Mouse (Mus musculus) spleen, postnatal 10 days (tissue): Measurements from ENCODE around the gene Slit1.

Source experiments
- DNase-seq, 2 experiments: peaks; one replicate each; pipeline ENCODE4 v3.0.0; 2021 to 2022; ENCODE audit warnings: low spot score in 2 of 2

Slit1 gene

DNA sequence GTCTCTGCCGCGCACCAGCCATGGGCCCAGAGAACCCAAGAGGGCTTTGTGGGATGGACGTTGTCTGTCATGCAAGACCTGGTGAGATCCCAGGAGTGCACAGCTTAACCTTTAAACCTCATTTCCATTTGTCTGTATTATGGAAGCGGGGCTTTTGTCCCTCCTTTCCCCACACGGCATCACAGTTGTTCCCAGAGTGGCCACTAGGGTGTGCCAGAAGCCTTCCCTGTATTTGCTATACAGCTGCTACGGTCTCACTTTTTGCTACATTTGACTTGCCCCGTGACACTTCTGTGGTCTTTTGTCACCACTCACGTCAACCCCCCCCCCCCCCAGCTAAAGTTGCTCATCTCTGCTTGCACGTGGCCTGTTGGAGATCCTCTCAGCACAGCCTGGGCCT, 87.5 kb downstream of the Slit1 start:
- DNase-seq, result peak; percentile 57 to 82

DNA sequence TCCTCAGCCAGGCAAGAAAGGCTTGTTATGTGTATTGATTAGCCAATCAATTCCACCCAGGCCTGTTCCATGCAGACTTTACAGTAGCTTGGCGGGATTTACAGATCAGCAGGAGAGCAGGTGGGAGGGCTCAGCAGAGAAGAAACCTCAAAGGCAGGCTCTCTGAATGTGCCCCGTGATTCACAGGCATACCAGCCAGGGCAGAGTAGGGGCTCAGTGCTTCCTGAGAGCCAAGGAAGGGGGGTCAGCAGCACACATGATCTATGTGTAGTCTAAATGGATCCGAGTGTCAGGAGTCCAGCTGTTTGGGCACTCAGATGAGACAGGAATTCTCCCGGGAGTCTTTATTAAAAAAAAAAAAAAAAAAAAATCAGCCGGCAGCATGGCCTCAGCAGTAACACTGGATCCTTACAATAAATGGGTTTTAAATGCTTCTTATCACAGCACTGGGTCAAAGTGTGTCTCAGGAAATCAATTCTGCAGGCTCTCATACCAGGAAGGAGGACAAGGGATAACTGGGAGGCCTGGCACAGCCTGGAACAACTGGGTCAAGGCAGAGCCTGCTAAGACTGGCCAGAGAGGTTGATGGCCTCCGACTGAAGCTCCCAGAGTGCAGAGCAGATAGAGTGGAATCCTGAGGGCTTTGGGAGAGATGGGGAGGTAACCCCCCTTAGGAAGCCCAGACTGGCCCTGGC, 88.2 kb downstream of the Slit1 start:
- DNase-seq, result no peak

DNA sequence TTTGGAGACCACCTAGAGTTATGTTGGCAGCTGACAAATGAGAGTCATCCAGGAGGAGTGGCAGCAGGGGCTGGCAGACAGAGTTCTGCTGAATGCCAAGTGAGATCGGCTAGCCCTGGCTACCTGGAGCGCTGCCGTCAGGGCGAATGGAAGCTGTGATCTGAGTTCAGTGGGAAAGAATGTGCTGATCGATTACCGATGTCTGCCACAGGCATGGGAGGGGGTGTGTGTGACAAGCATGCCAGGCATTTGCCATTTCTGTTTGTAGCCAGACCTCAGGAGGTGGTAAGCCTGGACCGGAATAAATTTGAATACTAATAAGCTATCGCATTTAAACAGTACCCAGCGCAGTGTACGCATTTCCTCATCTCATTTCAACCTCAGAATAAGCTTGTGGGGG, 91.5 kb downstream of the Slit1 start:
- no peak for DNase-seq

DNA sequence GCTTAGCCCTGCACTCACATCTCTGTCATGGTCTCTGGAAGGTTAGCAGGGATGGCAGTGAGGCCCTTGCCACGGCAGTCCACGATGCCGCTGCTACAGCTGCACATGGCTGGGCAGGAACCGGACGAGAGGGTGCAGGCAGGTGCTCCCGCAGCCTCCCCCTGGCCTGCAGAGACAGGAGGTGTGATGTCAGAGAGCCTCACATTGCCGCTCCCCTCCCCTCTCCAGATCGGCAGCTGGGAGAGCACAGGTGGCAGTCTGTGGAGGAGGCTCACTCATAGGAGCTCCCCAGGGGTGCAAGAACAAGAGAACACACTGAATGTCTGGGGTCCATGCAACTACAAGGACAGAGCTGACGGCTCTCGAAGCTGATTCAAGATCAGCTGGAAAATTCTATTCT, 94.1 kb downstream of the Slit1 start:
- no peak for DNase-seq

DNA sequence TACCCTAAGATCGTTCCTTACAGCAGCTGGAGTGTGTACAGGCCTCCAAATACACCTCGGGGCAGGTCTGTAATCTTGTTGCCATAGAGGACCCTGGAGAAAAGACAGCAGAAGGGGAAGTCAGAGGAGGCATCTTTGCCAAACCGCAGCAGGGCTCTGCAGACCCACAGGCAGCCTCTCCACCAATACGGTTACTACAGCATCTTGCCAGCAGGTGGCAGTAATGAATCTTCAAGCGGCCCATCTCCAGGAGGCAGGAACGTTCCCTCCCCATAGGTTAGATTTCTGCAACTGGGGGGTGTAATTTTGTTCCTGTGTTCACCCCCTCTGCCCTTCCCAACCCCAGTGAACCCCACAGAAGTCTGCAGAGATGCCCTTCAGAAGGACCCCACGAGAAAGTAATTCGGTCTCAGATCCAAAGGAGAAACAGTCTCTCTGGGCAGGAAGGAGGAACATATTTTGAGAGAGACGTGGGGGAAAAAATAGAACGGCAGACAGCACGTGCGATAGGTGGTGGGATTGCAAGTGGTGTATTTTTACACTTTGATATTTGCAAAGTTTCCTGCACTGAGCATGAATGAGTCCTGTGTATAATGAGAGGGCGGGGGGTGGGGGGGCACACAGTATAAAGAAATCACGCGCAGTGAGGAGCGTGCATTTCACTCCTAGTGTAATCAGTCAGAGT, 96.4 kb downstream of the Slit1 start:
- peak; percentile 65 to 84 for DNase-seq

DNA sequence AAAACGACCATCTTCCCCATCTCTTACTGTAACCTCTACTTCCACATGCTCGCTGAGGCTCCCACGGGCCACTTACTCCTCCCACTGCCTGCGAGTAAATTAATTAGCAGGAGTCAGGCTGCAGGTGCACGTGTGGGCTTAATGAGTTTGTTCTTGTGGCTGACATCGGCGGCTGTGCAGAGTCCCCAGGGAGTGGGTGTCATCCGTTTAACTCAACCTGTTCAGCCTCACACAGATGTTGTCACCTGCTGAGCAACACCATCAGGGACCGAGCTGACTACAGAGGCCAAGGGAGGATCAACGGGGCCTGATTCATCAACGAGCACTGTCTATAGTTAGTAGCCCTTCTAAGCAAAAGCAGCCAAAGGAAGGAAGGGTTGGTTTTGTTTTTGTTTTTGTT, 100.5 kb downstream of the Slit1 start:
- DNase-seq, result peak in 1 of 2 experiments; percentile 61

DNA sequence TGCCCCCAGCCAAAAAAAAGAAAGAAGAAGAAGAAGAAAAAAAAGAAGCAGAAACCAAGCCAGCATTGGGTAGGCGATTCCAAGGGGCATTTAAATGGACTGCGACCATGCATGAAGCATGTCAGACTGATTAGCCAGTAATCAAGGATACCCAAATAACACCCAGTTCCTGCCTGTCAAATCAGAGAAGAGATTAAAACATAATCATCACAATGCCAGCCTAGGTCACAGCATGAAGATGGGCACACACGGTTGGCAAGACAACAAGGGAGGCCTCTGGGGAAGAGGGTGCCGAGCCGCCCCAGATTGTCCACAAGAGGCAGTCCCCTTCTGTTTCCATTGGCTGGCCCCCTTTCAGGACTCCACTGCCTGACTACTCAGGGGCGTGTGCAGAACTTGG, 108.5 kb downstream of the Slit1 start:
- DNase-seq, result no peak

DNA sequence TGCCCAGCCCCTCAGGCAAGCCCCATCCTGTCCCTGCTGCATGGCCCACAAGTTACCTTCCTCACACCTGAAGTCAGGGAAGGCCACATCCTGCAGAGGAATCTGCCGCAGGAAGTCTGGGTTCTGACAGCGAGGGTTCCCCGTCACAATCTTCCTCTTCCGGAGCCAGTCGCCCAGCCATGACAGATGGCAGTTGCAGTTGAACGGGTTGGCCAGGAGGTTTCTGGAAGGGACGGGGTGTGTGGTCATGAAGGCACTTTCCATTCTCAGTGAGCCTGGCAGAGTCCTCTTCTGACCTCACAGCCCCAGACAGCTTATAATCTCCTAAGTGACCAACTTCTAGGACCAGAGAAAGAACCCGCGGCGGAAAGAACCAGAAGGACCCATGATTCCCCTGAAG, 109.4 kb downstream of the Slit1 start:
- DNase-seq, result no peak

DNA sequence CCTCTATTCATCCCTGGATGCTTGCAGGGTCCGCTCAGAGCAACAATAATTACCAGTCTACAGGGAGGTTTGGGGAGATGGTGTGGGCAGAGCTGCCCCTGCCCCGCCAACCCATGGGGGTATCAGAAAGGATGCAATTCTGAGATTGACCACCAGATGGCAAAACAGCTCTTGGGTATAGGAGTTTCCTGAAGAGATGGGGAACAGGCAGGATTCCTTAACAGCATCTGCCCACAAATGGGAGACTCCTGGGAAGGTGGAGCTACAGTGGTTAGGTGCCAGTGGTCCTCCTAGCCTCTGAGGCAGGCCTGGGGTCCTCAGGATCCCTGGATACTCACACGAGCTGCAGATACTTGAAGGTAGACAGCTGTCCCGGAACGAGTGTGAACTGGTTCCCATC, 113.9 kb downstream of the Slit1 start:
- DNase-seq, result peak; percentile 46 to 56

DNA sequence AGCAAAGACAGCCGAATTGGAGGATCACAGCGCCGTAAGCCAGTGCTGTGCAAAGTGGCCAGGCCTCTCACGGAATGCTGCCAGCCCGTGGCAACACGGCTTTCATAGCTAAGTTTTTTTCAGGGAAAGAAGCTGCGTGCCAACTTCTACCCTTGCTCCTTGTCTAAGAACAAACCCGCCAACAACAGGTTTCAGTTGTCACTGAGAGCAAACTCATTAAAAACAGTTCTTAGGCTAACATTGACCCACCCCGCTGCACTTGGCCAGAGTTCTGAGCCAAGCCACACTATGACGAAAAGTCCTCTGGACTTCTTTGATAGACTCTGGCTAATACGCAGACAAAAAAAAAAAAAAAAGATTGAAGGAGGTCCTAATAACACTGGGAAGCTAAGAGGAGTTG, 114.5 kb downstream of the Slit1 start:
- DNase-seq, result no peak

DNA sequence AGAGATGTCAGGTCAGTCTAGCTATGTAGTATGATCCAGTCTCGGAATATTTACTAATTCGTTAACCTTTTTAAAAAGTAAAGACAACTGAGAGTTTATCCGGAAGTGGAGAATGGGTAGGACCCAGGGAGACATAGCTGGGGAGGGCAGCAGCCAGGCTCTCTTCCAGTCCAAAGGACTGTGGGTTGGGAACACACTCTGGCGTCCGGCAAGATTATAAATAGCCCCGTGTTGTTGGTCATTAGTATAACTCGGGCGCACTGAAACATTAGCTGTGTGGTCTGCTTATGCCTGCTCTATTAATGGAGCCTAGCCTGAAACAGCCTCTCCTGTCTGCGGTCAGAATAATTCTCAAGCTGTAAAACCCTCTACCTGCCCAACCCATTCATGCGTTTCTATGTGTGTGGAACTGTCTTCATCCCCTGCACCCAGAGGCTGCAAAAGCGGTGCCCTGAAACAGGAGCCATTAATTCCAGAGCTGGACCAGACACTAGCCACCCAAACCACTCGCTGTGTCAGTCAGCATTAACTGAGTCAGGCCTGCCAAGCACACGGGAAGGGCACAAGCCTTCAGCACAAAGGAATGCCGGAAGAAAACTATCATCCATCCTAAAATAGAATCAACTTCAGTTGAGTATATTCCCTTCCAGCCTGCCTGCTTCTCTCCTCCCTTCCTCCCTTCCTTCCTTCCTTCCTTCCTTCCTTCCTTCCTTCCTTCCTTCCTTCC, 122.9 kb downstream of the Slit1 start:
- no peak for DNase-seq

DNA sequence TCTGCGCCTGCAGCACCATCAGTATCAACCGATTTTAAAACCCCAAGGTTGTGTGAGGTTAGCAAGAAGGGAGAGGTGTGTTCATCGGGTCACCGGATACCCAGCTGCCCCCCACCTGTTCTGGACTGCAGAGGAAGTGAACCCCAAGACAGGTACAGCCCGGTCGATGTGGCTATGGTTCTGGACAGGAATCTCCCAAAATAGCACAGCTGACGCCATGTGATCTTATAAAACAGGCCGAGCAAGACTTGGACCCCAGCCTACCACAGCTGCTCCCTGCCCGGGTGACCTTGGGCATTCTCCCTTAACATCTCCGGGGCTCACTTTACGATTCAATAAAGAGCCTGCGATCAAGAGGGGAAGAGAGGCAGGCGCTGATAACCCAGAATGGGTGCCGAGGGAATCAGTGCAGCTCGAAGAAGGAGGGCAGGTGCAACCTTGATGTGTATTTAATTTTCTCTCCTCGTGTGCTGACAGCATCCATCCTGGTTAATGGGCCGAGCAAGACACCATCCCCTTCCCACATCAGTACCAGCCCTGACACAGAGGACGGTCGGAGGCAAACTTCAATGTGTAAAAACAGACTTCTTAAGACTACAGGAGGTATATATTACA, 124.6 kb downstream of the Slit1 start:
- DNase-seq, result no peak

DNA sequence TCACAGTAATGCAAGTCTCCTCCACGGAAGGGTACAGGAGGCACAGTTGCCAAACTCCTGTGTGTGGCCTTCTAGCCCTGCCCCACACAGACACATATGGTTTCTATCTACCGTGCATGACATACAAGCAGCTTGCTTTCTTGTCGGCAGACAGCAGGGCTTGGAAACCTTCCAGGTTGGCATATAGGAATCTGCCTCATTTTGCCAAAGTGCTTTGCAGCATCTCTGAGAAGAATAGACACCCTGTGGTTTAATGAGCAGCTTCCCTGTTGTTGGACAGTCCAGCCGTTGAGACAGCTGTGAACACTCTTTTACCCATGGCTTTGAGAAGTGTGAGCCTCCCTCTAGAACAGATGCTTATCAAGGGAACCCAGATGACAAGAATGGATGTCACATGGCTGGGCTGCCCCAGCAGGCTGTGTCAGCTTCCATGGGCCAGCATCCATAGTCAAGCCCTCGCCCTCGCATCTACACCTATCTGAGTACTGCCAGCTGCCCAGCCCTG, 125.3 kb downstream of the Slit1 start:
- no peak for DNase-seq

DNA sequence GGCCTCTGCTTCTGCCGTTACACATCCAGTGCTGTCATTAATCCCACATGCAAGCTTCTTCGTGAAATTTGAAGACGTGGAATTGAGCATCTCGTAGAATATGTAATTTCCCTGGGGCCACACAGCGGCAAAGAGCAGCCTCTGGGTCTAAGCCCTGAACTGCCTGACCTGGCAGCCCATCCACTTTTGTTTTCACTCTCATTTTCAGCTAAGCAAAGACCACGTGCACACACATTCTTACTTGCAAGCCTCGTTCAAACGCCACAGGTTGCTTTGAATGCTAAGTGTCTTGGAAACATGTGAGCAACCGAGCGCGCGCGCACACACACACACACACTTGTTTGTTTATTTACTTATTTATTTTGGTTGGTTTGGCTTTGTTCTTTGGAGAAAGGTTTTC, 126.4 kb downstream of the Slit1 start:
- no peak for DNase-seq

DNA sequence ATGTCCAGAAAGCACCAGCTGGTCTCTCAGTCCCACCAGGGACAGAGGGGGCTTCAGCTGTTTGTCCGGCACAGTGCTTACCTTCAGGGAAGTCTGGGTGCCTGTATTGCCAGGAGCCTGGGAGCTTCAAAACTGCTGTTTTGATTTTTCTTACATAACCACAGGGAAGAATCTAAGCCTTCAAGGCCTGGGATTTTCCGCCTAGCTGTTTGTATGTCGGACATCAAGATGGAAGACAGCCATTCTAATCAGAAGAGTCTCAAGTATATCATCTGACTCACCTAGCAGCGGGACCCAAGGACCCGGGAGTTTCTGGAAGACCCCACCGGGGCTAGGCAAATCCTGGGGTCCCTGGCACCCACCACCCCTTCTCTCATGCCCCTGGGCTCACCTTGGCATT, 127.2 kb downstream of the Slit1 start:
- no peak for DNase-seq

DNA sequence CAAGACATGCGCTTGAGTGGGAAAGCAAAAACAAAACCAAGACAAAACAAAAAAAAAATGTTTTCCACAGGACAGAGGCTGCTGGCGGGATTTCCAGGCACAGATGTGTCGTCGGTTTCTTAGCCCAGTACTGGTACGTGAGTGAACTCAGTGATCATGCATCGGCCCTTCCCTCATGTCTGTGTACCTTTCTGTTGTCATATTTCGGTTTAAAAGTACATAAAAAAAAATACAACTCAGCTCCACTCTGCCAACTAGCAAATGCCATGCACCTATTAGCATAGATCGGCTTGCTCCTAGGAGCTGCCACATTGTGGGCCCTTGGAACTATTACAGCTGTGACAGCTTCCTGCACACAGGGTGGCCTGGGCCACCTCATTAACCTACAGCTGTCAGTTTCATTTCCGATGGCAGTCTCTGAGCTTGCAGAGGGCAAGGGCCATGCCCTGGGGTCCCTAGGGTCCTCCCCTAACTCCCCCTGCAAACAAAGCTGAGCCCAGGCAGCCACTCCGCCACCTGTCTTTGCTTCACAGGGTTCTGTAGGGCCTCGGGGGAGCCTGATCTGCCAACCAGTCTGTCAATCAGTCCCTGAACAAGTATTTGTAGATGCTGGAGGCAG, 127.8 kb downstream of the Slit1 start:
- peak in 1 of 2 experiments; percentile 77 for DNase-seq

DNA sequence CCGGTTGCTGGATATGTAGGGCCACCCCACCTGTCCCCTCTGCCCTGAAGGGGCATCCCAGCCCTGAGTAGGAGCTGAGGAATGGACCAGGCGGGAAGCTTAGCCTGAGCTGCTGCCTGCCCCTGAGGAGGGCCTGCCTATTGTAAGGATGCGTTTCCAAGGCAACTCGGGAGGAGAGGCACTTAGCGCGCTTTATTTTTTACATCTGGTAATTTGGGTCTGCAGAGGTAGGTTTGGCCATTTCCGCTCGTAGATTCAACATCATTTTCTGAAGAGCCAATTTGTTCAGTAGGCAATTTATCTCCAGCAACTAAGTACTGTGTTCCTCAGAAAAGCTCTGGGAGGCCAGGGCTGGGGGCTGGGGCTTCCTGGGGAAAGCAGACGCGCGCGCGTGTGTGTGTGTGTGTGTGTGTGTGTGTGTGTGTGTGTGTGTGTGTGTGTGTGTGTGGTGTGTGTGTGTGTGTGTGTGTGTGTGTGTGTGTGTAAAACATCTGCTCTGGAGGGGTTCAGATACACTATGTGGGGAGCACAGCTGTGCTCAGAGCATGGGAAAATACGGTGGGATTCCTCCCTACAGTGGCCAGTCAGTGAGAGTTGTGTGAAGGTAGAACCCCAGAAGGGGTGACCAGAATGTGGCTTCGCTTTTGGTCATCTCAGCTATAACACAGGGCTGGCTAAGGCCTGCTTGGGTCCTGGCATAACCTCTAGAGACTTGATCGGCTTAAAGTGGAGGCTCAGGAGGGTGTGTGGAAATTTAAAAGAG, 130.0 kb downstream of the Slit1 start:
- DNase-seq, result no peak

DNA sequence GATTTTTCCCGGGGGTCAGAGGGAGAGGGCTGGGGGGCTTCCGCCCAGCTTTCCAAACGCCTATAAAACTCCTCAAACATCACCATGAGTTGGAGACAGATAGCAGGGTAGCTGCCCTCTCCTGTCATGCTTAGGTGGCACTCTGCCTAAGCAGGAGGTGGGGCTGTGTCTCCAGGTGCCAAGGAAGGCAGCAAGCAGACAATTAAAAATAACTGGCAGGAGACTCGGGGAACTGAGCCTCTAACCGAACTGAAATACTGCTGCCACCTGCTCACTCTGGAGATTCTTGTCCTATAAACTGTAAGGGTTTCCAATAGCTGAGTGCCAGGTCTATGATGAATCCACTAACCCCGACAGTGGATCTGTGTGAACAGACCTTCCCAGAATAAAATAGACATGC, 131.8 kb downstream of the Slit1 start:
- no peak for DNase-seq

DNA sequence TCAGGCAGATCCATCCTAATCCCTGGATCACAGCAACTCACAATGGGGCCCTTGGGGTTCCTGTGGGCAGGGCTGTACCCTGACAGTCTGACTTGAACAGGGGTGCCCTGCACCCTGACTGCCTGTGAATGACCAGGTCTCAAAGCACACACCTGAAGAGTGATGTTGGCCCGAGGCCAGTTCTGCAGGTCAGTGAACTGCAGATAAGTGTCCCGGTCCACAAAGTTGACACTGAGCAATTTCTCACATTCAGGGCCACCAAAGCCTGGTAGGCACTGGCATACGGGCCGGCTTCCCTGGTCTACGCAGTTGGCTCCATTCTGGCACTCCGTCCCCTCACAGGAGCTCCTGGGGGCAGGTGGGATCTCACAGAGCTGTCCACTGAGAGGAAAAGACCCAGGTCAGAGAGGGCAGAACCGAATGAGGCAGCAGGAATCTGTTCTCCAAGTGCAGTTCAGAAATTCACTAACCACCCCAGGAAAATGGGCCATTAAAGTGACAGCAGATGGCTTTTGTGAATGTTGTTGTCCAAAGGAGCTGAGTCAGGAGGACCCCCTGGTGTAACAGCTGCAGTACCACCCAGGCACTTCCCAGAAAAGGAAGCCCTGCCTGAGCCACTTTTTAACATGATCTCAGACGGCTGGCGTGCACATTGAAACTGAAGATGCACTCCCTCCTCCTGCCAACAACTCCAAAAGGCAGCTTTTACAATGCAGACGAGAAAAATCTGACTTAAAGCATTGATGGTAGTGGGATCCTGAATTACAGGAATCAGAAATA, 137.1 kb downstream of the Slit1 start:
- no peak for DNase-seq

DNA sequence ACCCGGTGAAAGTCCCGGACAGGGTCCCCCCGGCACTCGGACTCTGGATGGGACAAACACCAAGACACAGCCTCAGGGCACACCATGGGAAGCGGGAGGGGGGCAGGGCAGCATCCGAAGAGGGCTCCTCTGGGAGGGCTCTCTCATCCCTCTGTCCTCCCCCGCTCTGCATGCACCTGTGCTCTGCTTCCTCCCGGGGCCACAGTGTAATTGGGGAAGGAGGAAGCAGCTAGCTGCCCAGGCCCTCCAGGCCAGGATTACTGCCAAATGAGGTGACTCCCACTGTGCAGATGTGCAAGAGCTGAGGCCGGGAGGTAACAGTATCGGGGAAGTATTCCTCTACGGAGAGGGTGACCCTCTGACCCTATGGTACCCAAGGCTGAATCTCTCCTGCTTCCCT, 142.8 kb downstream of the Slit1 start:
- no peak for DNase-seq
